Mouse (Mus musculus) heart, adult 10 weeks (tissue): ENCODE measurements around the gene Olfr918. TPM values are rescaled to one million over a fixed set of nuclear protein-coding genes. Genes with fewer than 3 reads are reported as not detected.

ENCODE experiments used
- polyA plus RNA-seq: library from polyadenylated mRNA; stranded (reverse); fragments of 350-450 nt; fragmentation: Illumina TruSeq; extraction: RNeasy Lipid Tissue Mini Kit (QIAGEN cat#74804); gene quantifications from one replicate; pipeline ENCODE4 v1.2.3, GENCODE M21; 2014; ENCODE audit warnings: low read depth, low replicate concordance

The Olfr918 gene
- not detected for polyA plus RNA-seq

DNA sequence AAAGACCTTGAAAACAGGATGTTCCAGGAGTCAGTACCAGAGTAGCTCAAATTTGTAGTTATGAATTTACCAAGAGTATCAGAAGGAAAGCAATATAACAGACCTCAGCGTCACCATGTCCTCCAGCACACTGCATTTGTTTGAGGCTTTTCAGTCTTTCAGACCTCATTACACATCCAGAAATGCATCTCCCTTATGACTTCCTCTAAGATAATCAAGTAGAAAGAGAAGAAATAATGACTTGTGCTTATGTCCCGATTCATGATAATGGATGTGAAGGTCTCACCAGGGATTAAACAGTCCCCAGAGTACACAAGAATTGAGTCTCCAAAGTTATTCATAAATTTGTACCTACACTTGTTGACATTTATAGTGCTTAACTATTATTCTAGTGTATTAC is at the start of gene Olfr918:
TSS of gene Olfr918 (minus strand) at position 101 of the 400 bp plus-strand sequence.

DNA sequence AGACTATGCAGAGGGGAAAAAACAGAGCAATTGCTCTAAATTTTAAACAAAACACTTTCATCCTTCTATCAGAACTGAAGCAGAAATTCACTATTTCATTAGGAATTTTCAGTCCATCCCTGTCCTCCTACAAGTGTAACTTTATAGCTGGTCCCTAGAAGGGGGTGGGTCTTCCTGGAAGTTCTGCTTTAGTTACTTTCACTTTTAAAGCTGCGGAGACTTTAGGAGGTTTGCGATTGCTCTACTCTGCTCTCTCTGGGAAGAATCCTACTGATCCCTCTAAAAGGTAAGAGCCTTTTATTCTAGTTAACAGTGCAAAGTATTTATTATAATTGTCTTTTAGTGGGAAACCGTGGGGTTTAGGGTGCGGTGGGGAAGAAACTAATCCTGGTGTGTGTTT is 43.7 kb upstream of the Olfr918 start, which contains the start of gene Vwa5a:
TSS of gene Vwa5a (plus strand) at position 167 of the 400 bp plus-strand sequence.

DNA sequence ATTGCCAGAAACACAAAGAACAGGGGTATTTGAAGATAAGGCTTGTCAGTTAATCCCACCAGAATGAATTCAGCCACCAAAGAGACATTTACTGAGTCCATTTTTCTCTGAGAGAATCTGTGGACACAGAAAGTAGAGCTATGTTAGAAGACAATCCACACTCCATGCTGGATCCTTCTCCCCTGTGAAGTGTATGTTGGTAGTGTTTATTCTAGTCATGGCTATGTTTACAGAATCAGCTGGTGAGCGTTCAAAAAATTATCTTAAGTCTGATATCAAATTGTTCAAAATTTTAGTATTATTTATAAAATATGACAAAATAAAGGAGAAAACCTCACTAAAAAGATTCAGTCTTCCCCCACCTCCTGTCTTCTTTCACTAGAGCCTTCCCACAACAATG is 8.7 kb downstream of the Olfr918 start, which contains the start of gene Olfr917:
TSS of gene Olfr917 (minus strand) at position 101 of the 400 bp plus-strand sequence.

GRCm38 (mm10) chr9:38659775-38660174 is 14.6 kb downstream of the Olfr918 start, which contains the start of gene Olfr916:
Olfr916 (minus strand) TSS chr9:38659875.

Other genes with a start within 250 kb of the Olfr918 start
- not detected for gene Olfr901, start 245.1 kb downstream of the Olfr918 start, polyA plus RNA-seq
- gene Olfr902, start 226.9 kb downstream of the Olfr918 start, polyA plus RNA-seq: not detected
- gene Olfr904, start 211.5 kb downstream of the Olfr918 start, polyA plus RNA-seq: not detected
- gene Olfr905, start 203.5 kb downstream of the Olfr918 start, polyA plus RNA-seq: not detected
- not detected for gene Olfr906, start 187.5 kb downstream of the Olfr918 start, polyA plus RNA-seq
- gene Olfr907, start 178.8 kb downstream of the Olfr918 start, polyA plus RNA-seq: not detected
- gene Olfr911-ps1, start 153.0 kb downstream of the Olfr918 start, polyA plus RNA-seq: not detected
- gene Olfr910, start 136.8 kb downstream of the Olfr918 start, polyA plus RNA-seq: not detected
- gene Olfr912, start 94.4 kb downstream of the Olfr918 start, polyA plus RNA-seq: not detected
- not detected for gene Olfr913, start 81.8 kb downstream of the Olfr918 start, polyA plus RNA-seq
- not detected for gene Olfr914, start 69.5 kb downstream of the Olfr918 start, polyA plus RNA-seq
- gene Olfr916, start 14.7 kb downstream of the Olfr918 start, polyA plus RNA-seq: not detected
- not detected for gene Olfr917, start 8.8 kb downstream of the Olfr918 start, polyA plus RNA-seq
- not detected for gene Olfr919, start 29.1 kb upstream of the Olfr918 start, polyA plus RNA-seq
- gene Vwa5a, start 43.7 kb upstream of the Olfr918 start, polyA plus RNA-seq: 27.9 TPM
- gene Olfr920, start 77.7 kb upstream of the Olfr918 start, polyA plus RNA-seq: 0.24 TPM
- gene Olfr921, start 98.5 kb upstream of the Olfr918 start, polyA plus RNA-seq: not detected
- gene Olfr922, start 140.0 kb upstream of the Olfr918 start, polyA plus RNA-seq: not detected
- not detected for gene Olfr923, start 151.9 kb upstream of the Olfr918 start, polyA plus RNA-seq
- gene Olfr924, start 169.8 kb upstream of the Olfr918 start, polyA plus RNA-seq: not detected
- not detected for gene Olfr26, start 180.5 kb upstream of the Olfr918 start, polyA plus RNA-seq
- not detected for gene Olfr926, start 202.5 kb upstream of the Olfr918 start, polyA plus RNA-seq